Mouse (Mus musculus): ENCODE results near the gene Lin7a. TPM values are rescaled to one million over a fixed set of nuclear protein-coding genes. Genes with fewer than 3 reads are reported as not detected.
A peak's percentile ranks its signal among the peaks of the same experiment; 100 is the strongest.

Lin7a gene
- total RNA-seq, 2 experiments from 2014 or later, result 1.2 to 2.1 TPM

DNA sequence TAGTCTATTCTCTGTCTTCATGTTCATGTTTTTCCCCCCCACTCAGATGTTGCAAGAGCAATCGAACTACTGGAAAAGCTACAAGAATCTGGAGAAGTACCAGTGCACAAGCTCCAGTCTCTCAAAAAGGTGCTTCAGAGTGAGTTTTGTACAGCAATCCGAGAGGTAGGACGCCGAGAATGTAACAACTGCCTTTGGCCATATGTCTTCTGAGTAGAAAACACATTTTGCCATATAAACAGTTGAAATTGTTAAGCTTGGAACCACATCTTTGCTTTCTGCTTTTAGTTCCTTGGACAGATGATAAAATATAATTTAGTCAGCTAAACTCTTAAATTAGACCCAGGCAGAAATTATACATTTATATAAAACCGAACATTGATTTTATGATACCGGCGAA, 52.4 kb downstream of the Lin7a start:
- DNase-seq, result no peak

DNA sequence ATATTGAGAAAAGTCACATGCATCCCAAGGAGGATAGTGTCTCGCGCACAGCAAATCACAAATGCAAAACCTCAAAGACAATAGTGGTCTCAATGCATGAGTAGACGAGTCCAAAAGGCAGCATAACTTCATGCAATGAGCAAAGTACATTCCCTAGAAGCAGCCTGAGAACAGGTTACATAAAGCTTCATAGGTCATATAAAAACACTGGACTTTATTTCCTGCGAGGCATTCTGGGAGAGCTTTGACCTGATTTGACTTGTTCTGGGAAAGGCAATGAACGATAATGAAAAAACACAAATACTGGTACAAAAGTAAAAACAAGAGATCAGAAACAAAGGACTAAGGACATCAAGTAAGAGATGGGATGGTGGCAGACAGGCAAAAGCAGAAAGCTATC, 54.1 kb downstream of the Lin7a start:
- no peak for DNase-seq

DNA sequence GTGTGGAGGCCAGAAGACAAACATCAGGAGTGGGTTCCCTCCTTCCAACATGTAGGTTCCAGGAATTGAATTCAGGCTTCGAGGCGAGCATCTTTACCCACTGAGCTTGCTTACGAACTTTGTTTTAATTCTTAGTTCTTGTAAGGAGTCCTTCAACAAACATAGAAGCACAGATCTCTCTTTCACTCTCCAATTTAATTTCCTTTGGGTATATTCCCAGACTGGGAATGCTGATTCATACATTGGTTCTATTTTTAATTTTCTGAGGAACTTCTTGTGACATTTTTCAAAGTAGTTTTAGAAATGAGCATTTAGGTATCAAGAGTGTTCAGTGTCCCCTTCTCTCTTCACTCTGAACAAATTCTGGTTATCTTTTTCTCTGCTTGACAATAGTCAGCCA, 68.0 kb downstream of the Lin7a start:
- DNase-seq, result no peak

DNA sequence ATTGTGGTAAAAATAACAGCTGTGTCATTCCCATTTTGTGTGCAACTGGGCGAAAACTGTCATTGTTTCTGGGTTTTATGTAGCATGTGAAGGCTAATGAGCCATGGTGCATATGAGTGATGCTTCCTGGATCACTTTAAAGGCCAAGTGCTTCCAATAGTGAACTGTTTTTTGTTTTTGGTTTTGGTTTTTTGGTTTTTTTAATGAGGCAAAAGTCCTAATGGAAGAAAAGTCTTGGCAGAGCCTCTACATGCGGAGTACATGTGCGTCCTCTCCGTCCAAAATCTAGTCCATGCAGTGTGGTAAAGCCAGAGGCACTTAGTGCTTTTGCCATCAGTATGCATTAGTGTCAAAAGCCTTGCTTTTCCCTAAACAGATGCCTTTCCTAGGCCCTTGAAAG, 69.7 kb downstream of the Lin7a start:
- DNase-seq, result no peak

DNA sequence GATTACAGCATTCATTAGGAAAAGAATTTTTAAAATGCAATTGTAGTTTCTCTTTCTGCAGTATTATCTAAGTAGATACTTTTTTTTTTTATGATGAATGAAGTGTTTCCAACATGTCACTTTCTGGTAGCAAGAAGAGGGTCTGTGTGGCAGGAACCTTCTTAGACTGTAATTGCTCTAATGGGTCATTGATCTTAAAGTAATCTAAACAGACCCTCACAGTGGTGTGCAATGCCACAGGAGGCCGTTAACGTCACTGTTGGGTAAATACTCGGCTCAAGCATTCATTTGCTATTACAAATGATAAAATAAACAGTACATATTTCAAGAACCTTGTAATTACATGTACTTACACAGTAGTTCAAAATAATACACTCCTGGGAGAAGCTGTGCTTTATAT, 72.7 kb downstream of the Lin7a start:
- no peak for DNase-seq

DNA sequence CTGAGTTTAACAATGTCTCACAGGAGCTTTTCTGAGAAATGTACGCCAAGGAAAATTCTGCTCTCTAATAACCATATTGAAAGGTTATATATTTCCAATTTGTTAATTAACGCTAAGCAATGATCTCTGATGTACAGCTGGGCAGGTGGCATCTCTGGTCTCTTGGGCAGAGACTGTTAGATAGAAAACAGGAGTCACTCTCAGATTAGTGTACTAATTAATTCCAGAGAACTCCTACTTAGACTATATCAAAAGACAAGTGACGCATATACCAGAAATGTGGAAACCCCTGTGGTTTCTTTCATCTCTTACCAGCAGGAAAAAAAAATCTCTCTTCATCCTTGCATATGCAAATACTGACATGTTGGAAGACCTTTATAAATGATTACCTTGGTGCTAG, 76.4 kb downstream of the Lin7a start:
- DNase-seq, result no peak

DNA sequence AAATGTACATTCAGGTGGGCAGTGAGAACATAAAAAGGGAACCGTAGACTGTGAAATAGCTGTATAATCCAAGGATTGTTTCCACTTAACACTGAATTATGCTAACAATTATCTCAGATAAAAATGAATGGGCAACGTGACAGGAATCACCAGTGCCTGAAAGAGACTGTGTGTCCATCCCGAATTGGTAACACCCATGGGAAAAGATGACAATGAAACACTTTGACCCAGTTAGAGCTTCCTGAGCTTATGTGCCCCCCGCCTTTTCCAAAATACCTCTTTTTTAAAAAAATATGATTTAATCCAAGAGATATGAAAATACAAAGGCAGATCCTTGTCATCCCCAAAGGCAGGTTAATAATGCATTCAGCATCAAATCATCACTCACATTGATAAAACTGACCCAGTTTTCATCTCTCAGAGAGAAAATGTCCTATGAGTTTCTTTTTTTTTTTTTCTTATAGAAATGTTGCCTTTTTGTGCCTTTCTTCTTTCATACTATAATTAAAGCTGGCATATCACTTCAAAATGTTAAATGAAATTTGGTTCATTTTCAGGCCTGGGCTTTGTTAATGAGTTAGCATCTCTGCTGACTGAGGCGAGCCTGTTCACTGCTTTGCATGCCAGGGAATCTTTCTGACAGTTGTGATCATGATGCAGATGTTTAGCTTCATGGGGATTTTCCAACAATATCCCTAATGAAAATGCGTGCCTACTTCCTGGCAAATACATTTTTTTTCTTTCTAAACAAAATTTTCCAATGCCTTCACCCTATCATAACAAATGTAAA, 80.4 kb downstream of the Lin7a start:
- no peak for DNase-seq

DNA sequence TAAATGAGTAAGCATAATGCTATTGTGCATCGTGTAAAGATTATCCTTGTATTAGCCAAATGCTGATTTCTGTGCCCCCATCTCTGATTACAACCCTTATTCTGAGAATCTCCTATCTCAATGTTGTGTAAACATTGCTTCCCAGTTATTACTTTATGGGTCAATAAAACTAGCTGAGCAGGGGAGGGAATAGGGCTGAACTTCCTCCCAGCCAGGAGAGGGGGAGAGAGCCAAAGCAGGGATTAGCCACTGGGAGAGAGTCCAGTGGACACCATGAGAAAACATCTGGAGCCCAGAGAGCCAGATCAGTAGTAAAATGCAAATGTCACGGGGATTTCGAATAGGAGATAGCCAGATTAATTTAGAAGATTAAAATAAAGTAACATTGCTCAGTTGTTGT, 82.0 kb downstream of the Lin7a start:
- DNase-seq, result peak; percentile 15

DNA sequence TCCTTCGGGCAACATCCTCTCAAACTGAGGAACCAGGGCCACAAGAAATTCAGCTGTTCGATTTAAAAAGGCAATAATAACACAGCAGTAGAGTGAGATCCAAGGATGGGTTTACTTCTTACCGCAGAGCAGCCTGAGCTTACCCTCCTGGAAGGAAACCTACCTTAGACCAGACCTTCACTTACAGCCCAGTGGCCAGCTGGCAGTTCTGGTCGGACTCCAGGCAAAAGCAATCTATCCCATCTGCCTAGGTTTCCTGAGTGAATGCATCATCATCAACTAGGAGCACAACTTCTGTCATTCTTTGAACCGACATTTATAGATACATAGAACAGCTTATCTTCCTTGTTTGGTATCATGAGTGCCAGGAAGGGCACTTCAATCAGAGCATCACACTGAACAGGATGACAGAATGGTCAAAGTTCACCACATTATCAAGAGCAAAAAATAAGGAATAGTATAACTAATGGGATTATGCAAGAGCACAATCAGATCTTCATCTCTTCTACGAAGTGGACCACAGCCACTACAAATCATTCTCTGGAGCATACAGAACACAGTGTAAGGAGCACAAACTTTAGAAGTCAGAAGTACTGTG, 87.1 kb downstream of the Lin7a start:
- no peak for DNase-seq

DNA sequence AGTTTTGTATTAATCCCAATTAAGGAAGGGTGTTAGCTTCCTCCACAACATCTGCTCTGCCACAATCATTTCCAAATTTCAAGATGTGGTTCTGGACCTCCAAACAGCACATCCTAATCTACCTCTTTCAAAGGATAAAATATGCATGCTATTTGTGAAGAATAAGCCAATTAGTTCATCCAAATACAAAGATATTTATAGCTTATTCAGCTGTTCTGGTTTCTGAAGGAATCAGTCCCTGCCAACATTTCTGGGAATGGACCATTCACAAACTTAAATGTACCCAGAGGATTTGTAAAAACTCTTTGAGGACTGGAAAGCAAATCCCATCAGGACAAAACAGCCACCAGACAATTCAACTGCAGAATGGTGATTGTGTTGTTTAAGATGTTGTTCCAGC, 87.8 kb downstream of the Lin7a start:
- no peak for DNase-seq

DNA sequence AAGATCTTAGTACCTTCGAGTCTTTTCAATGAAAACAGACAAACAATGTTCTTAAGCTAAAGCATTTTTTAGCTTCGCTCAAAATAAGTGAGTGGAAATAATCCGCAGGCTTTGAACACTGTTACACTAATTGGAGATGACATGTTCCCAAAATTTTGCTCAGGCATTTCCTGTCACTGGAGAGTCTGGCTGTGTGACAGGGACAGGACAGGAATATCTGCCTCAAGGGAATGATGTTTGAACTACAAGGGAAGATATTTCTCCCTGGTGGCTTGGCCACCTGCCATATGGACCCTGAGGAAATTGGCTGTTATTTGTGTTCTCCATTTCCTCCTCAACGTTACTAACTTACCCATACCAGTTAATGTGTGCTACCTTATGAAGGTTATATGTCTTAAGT, 90.1 kb downstream of the Lin7a start:
- DNase-seq, result peak; percentile 40

DNA sequence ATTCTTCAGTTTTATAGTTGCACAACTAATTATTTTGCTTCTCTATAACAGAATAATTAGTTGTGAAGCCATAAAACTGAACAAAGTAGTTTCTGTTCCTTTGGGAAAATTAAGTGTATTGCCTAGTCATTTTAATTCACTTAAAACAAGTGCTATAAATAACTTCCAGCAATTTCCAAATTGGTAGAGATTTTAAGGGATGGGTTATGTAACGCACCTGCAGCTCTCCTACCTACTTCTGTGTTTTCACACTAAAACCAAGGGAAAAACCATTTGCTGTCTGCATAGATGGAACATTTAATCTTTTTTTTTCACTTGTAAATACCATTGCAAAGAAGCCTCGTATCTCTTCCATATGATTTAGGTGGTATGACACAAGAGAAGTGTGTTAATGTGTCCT, 90.5 kb downstream of the Lin7a start:
- no peak for DNase-seq

DNA sequence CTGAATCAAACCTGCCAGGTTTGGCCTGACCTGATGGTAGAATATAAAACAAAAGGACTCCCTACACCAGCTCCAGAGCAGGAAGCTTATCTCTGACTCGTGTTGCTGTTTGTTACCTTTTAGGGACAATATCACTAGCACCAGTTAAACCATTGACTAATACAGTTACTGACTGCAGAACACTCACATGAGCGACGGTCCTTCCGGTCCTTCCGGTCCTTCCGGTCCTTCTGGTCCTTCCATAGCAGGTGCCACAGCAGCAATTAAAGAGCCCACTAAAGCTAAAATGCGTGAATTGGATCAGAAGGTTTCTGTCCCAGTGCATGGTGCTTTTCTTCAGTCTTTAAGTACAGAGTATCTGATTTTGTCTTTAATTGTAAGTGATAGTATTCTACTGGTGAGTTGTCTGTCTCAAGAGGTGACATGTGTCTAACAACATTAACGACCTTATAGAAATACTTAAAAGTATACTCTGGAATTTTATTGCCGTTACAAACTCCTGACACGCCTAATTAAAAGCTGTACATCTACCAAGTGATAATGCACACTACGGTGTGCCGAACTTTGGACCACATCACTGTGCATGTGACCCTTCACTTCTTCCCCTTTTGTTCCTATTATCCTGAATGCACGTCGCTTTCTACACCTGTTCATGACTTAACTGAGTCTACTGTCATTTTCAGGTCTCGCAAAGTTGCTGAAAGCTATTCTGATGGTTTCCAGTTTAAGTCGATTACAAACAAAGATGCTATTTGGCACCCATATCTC, 91.7 kb downstream of the Lin7a start:
- no peak for DNase-seq

DNA sequence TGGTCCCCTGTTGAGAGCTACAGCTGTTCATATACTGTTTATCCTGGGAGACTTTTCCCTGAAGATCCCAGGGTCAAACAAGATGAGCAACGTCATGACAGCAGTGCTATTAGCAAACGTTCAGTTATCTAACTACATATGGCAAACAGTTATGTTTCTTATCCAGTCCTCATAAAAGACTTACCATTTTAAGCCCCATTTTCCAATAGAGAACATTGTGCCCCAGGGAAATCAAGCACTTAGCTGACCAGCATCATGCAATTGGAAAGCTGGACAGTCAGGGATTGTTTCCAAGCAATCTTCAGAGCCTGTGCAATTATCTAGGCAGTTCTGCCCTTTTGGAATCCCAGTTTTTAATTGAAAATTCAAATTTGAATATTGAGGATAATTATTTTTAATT, 105.7 kb downstream of the Lin7a start:
- DNase-seq, result peak; percentile 7

DNA sequence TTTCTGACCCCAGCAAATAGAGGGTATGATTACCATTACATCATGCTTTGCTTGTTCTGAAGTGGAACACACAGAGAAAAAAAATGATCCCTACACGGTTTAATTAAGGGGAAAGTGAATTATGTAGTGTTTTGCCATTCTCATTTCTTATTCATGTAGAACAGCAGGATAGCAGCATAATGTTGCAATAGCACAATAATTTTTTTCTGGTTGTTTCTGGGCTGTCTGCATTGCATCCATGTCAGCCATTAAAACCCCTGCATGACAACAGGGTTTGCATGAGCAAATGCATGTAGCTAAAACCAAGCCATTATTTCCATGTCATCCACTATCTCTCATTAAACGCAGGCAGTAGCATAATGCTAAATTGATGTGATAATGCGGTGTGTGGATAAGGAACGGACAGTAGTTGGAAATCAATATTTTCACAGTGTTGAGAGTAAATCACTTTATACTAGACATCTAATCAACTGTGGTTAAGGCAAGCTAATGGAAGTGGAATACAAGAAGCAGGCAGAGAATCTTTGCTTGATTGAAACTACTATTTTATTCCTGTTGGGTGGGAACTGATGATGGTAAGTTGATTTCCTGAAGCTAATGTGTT, 109.8 kb downstream of the Lin7a start:
- DNase-seq, result no peak

DNA sequence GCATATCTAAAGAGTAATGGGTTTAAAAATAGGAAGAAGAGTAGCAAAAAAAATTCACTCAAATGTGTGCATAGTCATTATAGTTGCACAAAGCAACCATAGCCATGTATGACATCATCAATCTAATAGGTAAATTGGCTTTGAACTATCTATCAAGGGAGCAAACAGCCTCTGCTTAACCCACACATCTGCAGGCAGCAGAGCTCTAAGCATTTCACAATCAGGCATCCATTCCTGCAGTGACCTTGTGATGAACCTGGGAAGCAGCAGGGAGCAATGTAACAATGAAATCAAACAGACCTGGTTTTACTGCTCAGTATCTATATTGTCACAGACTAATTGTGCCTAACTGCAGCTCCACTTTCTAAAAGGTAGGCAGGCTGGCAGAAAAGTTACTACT, 112.3 kb downstream of the Lin7a start:
- DNase-seq, result no peak

DNA sequence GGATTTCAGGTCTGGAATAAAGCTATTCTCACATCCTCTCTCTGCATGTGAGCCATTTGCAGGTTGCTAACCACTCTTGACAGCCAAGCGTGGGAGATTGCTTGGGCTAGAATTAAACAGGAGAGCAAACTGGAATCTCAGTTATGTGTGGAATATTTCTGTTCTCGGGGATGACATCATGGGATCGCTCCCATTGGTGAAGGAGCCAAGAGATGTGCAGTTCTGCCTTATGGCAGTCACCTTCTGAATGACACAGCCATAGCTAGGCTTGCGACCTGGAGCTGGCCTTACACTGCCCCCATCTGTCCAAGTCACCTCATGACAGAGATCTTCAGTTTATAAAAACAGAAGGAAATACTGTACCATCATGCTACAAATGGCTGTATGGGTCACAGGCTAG, 118.0 kb downstream of the Lin7a start:
- peak; percentile 7 for DNase-seq

DNA sequence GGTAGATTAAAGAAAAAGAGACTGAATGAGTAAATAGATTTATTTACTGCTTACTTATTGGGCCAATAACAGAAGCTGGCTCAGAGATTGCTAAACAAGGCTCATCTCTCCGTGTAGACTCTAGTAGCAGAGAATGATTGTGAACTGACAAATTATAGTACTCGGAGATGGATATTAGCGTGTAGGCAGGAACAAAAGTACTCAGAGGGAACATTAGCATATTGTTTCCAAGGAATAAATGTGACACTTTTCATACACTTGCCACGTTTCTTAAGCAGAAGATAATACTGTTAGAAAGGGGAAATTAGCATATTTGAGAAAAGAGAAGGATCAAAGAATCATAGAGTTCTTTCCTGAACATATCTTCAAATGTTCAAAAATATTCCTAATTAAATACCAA, 133.9 kb downstream of the Lin7a start:
- DNase-seq, result no peak

DNA sequence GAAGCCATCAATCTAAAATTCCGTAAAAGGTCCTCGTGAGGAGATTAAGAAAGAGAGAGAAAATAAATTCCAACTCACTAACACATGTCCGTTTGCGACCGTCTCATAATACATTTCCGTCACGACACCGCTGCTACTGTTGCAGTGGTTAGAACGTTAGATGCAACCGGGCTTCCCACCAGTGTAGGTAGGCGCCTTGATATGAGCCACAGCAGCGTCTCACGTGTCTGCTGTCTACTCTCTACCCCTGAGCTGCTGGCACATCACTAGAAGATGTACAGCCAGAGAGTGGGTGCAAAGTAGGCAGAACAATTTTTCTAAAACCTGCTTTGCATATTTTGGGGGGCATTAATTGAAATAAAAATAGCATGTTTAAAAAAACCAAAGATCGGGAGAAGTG, 146.8 kb downstream of the Lin7a start:
- DNase-seq, result no peak

DNA sequence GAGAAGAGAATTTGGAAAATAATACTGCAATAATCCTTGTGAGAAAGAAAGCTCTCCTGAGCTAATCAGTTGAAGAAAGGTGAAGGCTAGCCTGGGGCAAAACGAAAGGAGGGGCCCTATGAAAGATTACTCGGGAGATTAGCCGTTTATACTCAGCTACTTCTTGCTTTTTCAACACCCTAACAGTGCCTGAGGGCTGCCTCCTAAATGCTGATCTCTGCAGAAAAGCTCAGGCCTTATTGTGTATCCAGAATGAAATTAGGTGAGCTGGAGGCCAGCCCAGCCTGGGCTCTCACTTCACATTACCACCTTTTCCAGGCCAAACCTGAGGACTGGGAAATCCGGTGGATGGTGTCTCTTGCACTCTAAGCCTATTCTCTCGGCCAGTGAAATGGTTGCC, 165.5 kb downstream of the Lin7a start:
- DNase-seq, result no peak

DNA sequence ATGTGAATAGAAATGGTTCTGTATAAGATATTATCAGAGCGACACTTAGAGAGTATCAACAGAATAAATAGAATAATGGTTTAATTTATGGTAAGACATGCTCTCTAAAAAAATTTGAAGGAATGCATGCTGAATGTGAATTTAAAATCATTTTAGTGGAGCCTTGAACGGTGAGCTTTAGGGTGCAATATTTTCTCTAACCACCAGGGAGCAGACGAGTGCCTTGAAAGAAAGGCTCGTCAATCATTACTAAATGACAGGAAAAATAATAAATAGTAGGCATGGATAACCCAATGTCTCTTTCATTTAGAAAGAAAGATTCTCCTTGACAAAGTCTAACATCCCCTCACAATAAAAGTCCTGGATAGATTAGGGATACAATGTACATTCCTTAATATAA, 171.3 kb downstream of the Lin7a start:
- no peak for DNase-seq

DNA sequence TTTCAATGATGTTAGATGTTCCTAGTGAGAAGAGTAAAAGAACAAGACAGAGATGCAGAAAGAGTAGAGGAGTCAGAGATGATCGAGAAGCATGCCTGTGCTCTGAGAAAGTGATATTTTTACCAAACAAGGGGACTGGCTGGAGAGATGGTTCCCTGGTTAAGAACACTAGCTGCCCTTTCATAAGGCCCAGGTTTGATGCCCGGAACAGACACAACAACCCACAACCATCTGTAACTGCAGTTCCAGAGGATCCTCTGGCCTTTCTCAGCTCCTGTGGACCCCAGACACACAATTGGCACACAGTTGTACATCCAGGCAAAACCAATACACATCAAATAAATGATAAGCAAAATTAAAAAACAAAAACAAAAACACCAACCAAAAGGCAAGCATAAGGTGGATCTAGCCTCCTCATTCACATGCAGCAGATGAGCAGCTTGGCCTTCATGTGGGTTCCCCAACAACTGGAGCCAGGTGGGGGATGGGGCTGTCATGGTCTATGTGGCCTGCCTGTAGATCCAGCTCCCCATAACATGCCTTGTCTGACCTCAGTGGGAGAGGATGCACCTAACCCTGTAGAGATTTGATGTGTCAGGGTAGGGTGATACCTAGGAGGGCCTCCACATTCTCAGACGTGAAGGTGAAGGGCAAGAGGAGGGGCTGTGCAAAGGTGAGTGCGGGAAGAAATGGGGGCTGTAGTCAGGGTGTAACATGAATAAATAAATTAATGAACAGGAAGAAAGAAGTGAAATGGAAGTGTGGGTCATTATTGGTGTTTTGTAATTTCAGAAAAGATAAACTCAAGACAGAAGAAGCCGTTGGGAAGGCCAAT, 178.2 kb downstream of the Lin7a start:
- DNase-seq, result no peak

All from gastrocnemius, postnatal 25 days (tissue).